Mouse (Mus musculus) MN1 (cell line): Measurements from ENCODE around the gene Prrt3.
A peak's percentile ranks its signal among the peaks of the same experiment; 100 is the strongest.

Experiments
- DNase-seq: peaks from one replicate; pipeline ENCODE4 v3.0.0-alpha.2; 2016; ENCODE audit warnings: low spot score

Gene Prrt3

GRCm38 (mm10) chr6:113444207-113444965 lies 57.3 kb downstream of the Prrt3 start:
- peak; percentile 22 for DNase-seq
